Mouse (Mus musculus): ENCODE data around the gene Zfp952. TPM values are rescaled to one million over a fixed set of nuclear protein-coding genes. Genes with fewer than 3 reads are reported as not detected.
"Not testable (repeated sequence)": the region's sequence is repeated elsewhere in the genome, so short reads cannot be mapped to it uniquely, and the experiment has no call there.

The Zfp952 gene
- total RNA-seq (2015; ENCODE audit: low replicate concordance) (0.72 and 6.3 TPM in 2 replicates), total RNA-seq (2017; ENCODE audit: low replicate concordance) (2.1 and 2.3 TPM in 2 replicates)

- ATAC-seq (replicated peaks; ENCODE audit: low FRiP score, poor library complexity, severe bottlenecking), result peak; percentile 97
Observed at GRCm38 (mm10) chr17:32992699-32993474, at the start of gene Zfp952. Zfp952 (plus strand) TSS chr17:32993129.

GRCm38 (mm10) chr17:32943661-32944060 is 49.3 kb upstream of the Zfp952 start:
- no peak for ATAC-seq (replicated peaks; ENCODE audit: low FRiP score, poor library complexity, severe bottlenecking)

- no peak for ATAC-seq (replicated peaks; ENCODE audit: low FRiP score, poor library complexity, severe bottlenecking)
Observed at GRCm38 (mm10) chr17:32944402-32945035, 48.4 kb upstream of the Zfp952 start.

GRCm38 (mm10) chr17:32946716-32947115 is 46.2 kb upstream of the Zfp952 start:
- no peak; the same call in 1 of the 2 replicates for ATAC-seq (replicated peaks; ENCODE audit: low FRiP score, poor library complexity, severe bottlenecking)

- peak; percentile 92 for ATAC-seq (replicated peaks; ENCODE audit: low FRiP score, poor library complexity, severe bottlenecking)
Observed at GRCm38 (mm10) chr17:32947215-32947914, 45.6 kb upstream of the Zfp952 start, which contains the start of gene Cyp4f13. Cyp4f13 (minus strand) TSS chr17:32947402.

- ATAC-seq (replicated peaks; ENCODE audit: low FRiP score, poor library complexity, severe bottlenecking), result no peak
Observed at GRCm38 (mm10) chr17:32950136-32950535, 42.8 kb upstream of the Zfp952 start.

GRCm38 (mm10) chr17:32951006-32951405 is 41.9 kb upstream of the Zfp952 start:
- ATAC-seq (replicated peaks; ENCODE audit: low FRiP score, poor library complexity, severe bottlenecking), result no peak

GRCm38 (mm10) chr17:32951441-32951840 is 41.5 kb upstream of the Zfp952 start:
- 0 out of 2 replicates have a peak, but pooled peaks have one; percentile 36 for ATAC-seq (replicated peaks; ENCODE audit: low FRiP score, poor library complexity, severe bottlenecking)

GRCm38 (mm10) chr17:32965253-32965622 is 27.7 kb upstream of the Zfp952 start:
- ATAC-seq (replicated peaks; ENCODE audit: low FRiP score, poor library complexity, severe bottlenecking), result peak; percentile 44

- peak; percentile 97 for ATAC-seq (replicated peaks; ENCODE audit: low FRiP score, poor library complexity, severe bottlenecking)
Observed at GRCm38 (mm10) chr17:32965623-32966290, 27.2 kb upstream of the Zfp952 start, which contains the start of gene Zfp472. Zfp472 (plus strand) TSS chr17:32965814.

- ATAC-seq (replicated peaks; ENCODE audit: low FRiP score, poor library complexity, severe bottlenecking), result no peak
Observed at GRCm38 (mm10) chr17:32981361-32981760, 11.6 kb upstream of the Zfp952 start.

- ATAC-seq (replicated peaks; ENCODE audit: low FRiP score, poor library complexity, severe bottlenecking), result no peak
Observed at GRCm38 (mm10) chr17:32986301-32986700, 6.6 kb upstream of the Zfp952 start.

GRCm38 (mm10) chr17:32991965-32992698 is 797 bp upstream of the Zfp952 start:
- no peak for ATAC-seq (replicated peaks; ENCODE audit: low FRiP score, poor library complexity, severe bottlenecking)

- no peak for ATAC-seq (replicated peaks; ENCODE audit: low FRiP score, poor library complexity, severe bottlenecking)
Observed at GRCm38 (mm10) chr17:32998492-32998891, 5.6 kb downstream of the Zfp952 start.

- ATAC-seq (replicated peaks; ENCODE audit: low FRiP score, poor library complexity, severe bottlenecking), result no peak
Observed at GRCm38 (mm10) chr17:33008337-33008736, 15.4 kb downstream of the Zfp952 start.

- not testable (repeated sequence) for ATAC-seq (replicated peaks; ENCODE audit: low FRiP score, poor library complexity, severe bottlenecking)
Observed at GRCm38 (mm10) chr17:33020434-33020833, 27.5 kb downstream of the Zfp952 start.

GRCm38 (mm10) chr17:33032376-33032775 is 39.4 kb downstream of the Zfp952 start:
- ATAC-seq (replicated peaks; ENCODE audit: low FRiP score, poor library complexity, severe bottlenecking), result no peak

GRCm38 (mm10) chr17:33032900-33033891 is 40.3 kb downstream of the Zfp952 start, which contains the start of gene Zfp763:
Zfp763 (minus strand) TSS chr17:33033402.
- ATAC-seq (replicated peaks; ENCODE audit: low FRiP score, poor library complexity, severe bottlenecking), result peak; percentile 99

Measured in erythroid progenitor cell, adult 5-6 weeks (primary cell).